Mouse (Mus musculus) cortical plate, adult 2 months (tissue): ENCODE results near the gene Pex26. TPM values are rescaled to one million over a fixed set of nuclear protein-coding genes. Genes with fewer than 3 reads are reported as not detected.

Experiments
- H3K27ac ChIP-seq: fragments of 200-500 bp; 2 replicates; pipeline ENCODE4 v1.5.1; 2012; ENCODE audit warnings: low read length, control low read depth, inconsistent platforms; ENCODE audit not compliant: insufficient read depth
- H3K4me1 ChIP-seq: fragments of 200-500 bp; 2 replicates; pipeline ENCODE4 v1.6.1; 2011; ENCODE audit warnings: low read length; ENCODE audit not compliant: control insufficient read depth, insufficient read depth
- H3K4me3 ChIP-seq: fragments of 200-500 bp; 2 replicates; pipeline ENCODE4 v1.5.1; 2011; ENCODE audit warnings: mild to moderate bottlenecking, low read length, control low read depth; ENCODE audit not compliant: insufficient read depth
- CTCF ChIP-seq: fragments of 200-500 bp; IDR thresholded peaks from 2 replicates; pipeline ENCODE4 v1.5.1; 2011; ENCODE audit warnings: mild to moderate bottlenecking, control low read depth, low read length; ENCODE audit not compliant: insufficient read depth; ENCODE audit errors: extremely low read depth
- POLR2A ChIP-seq: fragments of 200-500 bp; IDR thresholded peaks from 2 replicates; pipeline ENCODE4 v1.6.1; 2011; ENCODE audit warnings: mild to moderate bottlenecking, low read length, control low read depth; ENCODE audit not compliant: insufficient read depth; ENCODE audit errors: extremely low read depth
- polyA plus RNA-seq: library from polyadenylated mRNA; depleted of rRNA; stranded (reverse); fragments of >200 nt; gene quantifications from 2 replicates; pipeline ENCODE4 v1.2.3, GENCODE M21; 2012

The Pex26 gene
- polyA plus RNA-seq, 1 experiment, result 15.4 TPM

- TF ChIP-seq POLR2A (no peak), CTCF (no peak)
- Histone ChIP-seq H3K4me3 (no peak overlapping the region), H3K27ac (no peak overlapping the region), H3K4me1 (no peaks in the 10 kb centered on the region)
Observed at GRCm38 (mm10) chr6:121162616-121163015, 20.9 kb upstream of the Pex26 start.

GRCm38 (mm10) chr6:121166098-121166552 is 17.3 kb upstream of the Pex26 start:
- no peak overlapping the region for H3K27ac ChIP-seq
- no peaks in the 10 kb centered on the region for H3K4me1 ChIP-seq
- TF ChIP-seq CTCF, result no peak
- no peak overlapping the region for H3K4me3 ChIP-seq

GRCm38 (mm10) chr6:121167381-121167975 is 16.0 kb upstream of the Pex26 start:
- no peaks in the 10 kb centered on the region for H3K4me1 ChIP-seq
- H3K4me3 ChIP-seq, result no peak overlapping the region
- no peak overlapping the region for H3K27ac ChIP-seq
- TF ChIP-seq CTCF, result no peak
- TF ChIP-seq POLR2A, result no peak

GRCm38 (mm10) chr6:121171102-121171501 is 12.4 kb upstream of the Pex26 start:
- H3K4me3 ChIP-seq, result no peak overlapping the region
- no peaks in the 10 kb centered on the region for H3K4me1 ChIP-seq
- H3K27ac ChIP-seq, result no peak overlapping the region
- TF ChIP-seq POLR2A (no peak), CTCF (no peak)

- Histone ChIP-seq H3K27ac (no peak overlapping the region), H3K4me3 (no peak overlapping the region), H3K4me1 (no peaks in the 10 kb centered on the region)
- TF ChIP-seq CTCF (no peak), POLR2A (no peak)
Observed at GRCm38 (mm10) chr6:121173471-121173870, 10.0 kb upstream of the Pex26 start.

GRCm38 (mm10) chr6:121174761-121175160 is 8.7 kb upstream of the Pex26 start:
- H3K4me3 ChIP-seq, result no peak overlapping the region
- H3K27ac ChIP-seq, result no peak overlapping the region
- H3K4me1 ChIP-seq, result no peaks in the 10 kb centered on the region; the same call in 1 of the 2 replicates
- TF ChIP-seq POLR2A (no peak), CTCF (no peak)

- Histone ChIP-seq H3K27ac (no peak overlapping the region), H3K4me1 (no peaks in the 10 kb centered on the region; the same call in 1 of the 2 replicates), H3K4me3 (no peak overlapping the region)
- TF ChIP-seq CTCF (no peak), POLR2A (no peak)
Observed at GRCm38 (mm10) chr6:121176011-121176730, 7.3 kb upstream of the Pex26 start.

- no peak for TF ChIP-seq CTCF
- TF ChIP-seq POLR2A, result no peak
- H3K27ac ChIP-seq, result no peak overlapping the region
- H3K4me3 ChIP-seq, result no peak overlapping the region
- no peaks in the 10 kb centered on the region; the same call in 1 of the 2 replicates for H3K4me1 ChIP-seq
Observed at GRCm38 (mm10) chr6:121176731-121177098, 6.8 kb upstream of the Pex26 start.

- H3K4me1 ChIP-seq, result no peaks in the 10 kb centered on the region; the same call in 1 of the 2 replicates
- TF ChIP-seq POLR2A (no peak), CTCF (no peak)
- no peak overlapping the region for H3K27ac ChIP-seq
- no peak overlapping the region for H3K4me3 ChIP-seq
Observed at GRCm38 (mm10) chr6:121177118-121177708, 6.3 kb upstream of the Pex26 start.

- H3K4me3 ChIP-seq, result no peak overlapping the region
- TF ChIP-seq CTCF (peak; percentile 39; the same call in 1 of the 2 replicates), POLR2A (no peak)
- H3K4me1 ChIP-seq, result no peaks in the 10 kb centered on the region; the same call in 1 of the 2 replicates
- no peak overlapping the region; the same call in 1 of the 2 replicates for H3K27ac ChIP-seq
Observed at GRCm38 (mm10) chr6:121178700-121179358, 4.6 kb upstream of the Pex26 start.
